Mouse (Mus musculus) ES-Bruce4 (cell line): ENCODE results near the gene Smu1.
A peak's percentile ranks its signal among the peaks of the same experiment; 100 is the strongest.

Experiments used
- CTCF ChIP-seq: IDR thresholded peaks from one replicate; pipeline ENCODE4 v1.8.1; 2011; ENCODE audit warnings: low read depth, low read length
- EP300 ChIP-seq: IDR thresholded peaks from 2 replicates; pipeline ENCODE4 v1.6.1; 2011; ENCODE audit warnings: low read depth, low read length; ENCODE audit not compliant: insufficient read depth
- POLR2A ChIP-seq: IDR thresholded peaks from one replicate; pipeline ENCODE4 v1.8.1; 2011; ENCODE audit warnings: low read length; ENCODE audit not compliant: insufficient read depth

- TF ChIP-seq EP300 (no peak), POLR2A (no peak), CTCF (peak; percentile 51)
Measured at GRCm38 (mm10) chr4:40778656-40779055, 20.9 kb upstream of the Smu1 start.
